Mouse (Mus musculus) cerebellum, adult 11-12 months (tissue): ENCODE data around the gene Actr3.

ENCODE experiments used
- DNase-seq: peaks from one replicate; pipeline ENCODE4 v3.0.0; 2022

Actr3 gene

GRCm38 (mm10) chr1:125435369-125436135 lies at the start of gene Actr3:
TSS of gene Actr3 (minus strand) at chr1:125435727.
- DNase-seq = peak; percentile 100

GRCm38 (mm10) chr1:125482459-125483287 lies 47.1 kb upstream of the Actr3 start:
- DNase-seq = no peak

GRCm38 (mm10) chr1:125481842-125482241 lies 46.3 kb upstream of the Actr3 start:
- no peak for DNase-seq

- DNase-seq = no peak
These were observed 43.1 kb upstream of the Actr3 start for GRCm38 (mm10) chr1:125478588-125478987.

- no peak for DNase-seq
These were observed 40.6 kb upstream of the Actr3 start for GRCm38 (mm10) chr1:125475961-125476682.

- DNase-seq = no peak
These were observed 38.3 kb upstream of the Actr3 start for GRCm38 (mm10) chr1:125473866-125474265.

GRCm38 (mm10) chr1:125473126-125473666 lies 37.7 kb upstream of the Actr3 start:
- no peak for DNase-seq

GRCm38 (mm10) chr1:125470805-125471648 lies 35.5 kb upstream of the Actr3 start:
- DNase-seq = no peak

GRCm38 (mm10) chr1:125467936-125468335 lies 32.4 kb upstream of the Actr3 start:
- DNase-seq = no peak

- no peak for DNase-seq
These were observed 31.2 kb upstream of the Actr3 start for GRCm38 (mm10) chr1:125466621-125467257.

- no peak for DNase-seq
These were observed 28.5 kb upstream of the Actr3 start for GRCm38 (mm10) chr1:125464011-125464410.

GRCm38 (mm10) chr1:125463349-125463748 lies 27.8 kb upstream of the Actr3 start:
- DNase-seq = no peak

- no peak for DNase-seq
These were observed 27.4 kb upstream of the Actr3 start for GRCm38 (mm10) chr1:125462917-125463316.

- DNase-seq = peak; percentile 58
These were observed 23.0 kb upstream of the Actr3 start for GRCm38 (mm10) chr1:125458531-125458930.

GRCm38 (mm10) chr1:125455128-125455527 lies 19.6 kb upstream of the Actr3 start:
- no peak for DNase-seq

GRCm38 (mm10) chr1:125450282-125451000 lies 14.9 kb upstream of the Actr3 start:
- DNase-seq = no peak

- DNase-seq = no peak
These were observed 12.4 kb upstream of the Actr3 start for GRCm38 (mm10) chr1:125447926-125448325.

GRCm38 (mm10) chr1:125441679-125442078 lies 6.2 kb upstream of the Actr3 start:
- DNase-seq = no peak

GRCm38 (mm10) chr1:125441251-125441650 lies 5.7 kb upstream of the Actr3 start:
- DNase-seq = no peak

GRCm38 (mm10) chr1:125439556-125439955 lies 4.0 kb upstream of the Actr3 start:
- no peak for DNase-seq

GRCm38 (mm10) chr1:125438826-125439225 lies 3.3 kb upstream of the Actr3 start:
- DNase-seq = no peak
